Mouse (Mus musculus) mammary gland, adult 2 months (tissue): ENCODE results near the gene Gm21719. TPM values are rescaled to one million over a fixed set of nuclear protein-coding genes. Genes with fewer than 3 reads are reported as not detected.

Source experiments
- polyA plus RNA-seq: library from polyadenylated mRNA; depleted of rRNA; stranded (reverse); fragments of >200 nt; gene quantifications from 2 replicates; pipeline ENCODE4 v1.2.3, GENCODE M21; 2012; ENCODE audit warnings: low replicate concordance; rRNA removed

Gene Gm21719
- polyA plus RNA-seq: not detected in 2 replicates

DNA sequence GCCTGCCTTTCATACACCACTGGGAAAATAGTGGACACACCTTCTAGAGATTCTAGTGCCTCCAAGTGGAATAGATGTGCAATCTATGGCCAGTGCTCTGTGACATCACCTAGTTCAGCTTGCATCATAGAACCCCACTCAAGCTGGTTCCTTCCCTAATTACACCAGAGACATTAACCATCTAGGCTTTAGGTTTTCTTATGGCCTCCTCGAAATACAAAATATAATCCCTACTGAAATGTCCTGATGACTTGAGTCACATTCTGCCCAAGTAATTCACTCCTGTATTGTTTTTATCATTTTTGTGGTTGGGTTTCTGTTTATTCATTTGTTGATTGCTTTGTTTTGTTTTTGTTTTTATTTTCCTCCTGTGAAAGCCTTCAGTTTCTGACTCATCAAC, at the start of gene Gm21719:
Gm21719 (minus strand) TSS at position 101 of the 400 bp plus-strand sequence.

Other genes with a start within 250 kb of the Gm21719 start
- gene Gm28919, start 99.3 kb downstream of the Gm21719 start, polyA plus RNA-seq: not detected in 2 replicates
- gene Gm20830, start 235.4 kb upstream of the Gm21719 start, polyA plus RNA-seq: not detected in 2 replicates